Mouse (Mus musculus) midbrain, embryonic 16.5 days (tissue): ENCODE measurements around the gene Hmces. TPM values are rescaled to one million over a fixed set of nuclear protein-coding genes. Genes with fewer than 3 reads are reported as not detected.

Source experiments
- ATAC-seq: fragments of 200-750 bp; cut with Nextera tagmentation; 2 replicates; pipeline ENCODE4 v1.8.0; 2017; ENCODE audit warnings: moderate TSS enrichment
- H3K27ac ChIP-seq: fragments of 300-500 bp; sonication (generic); 2 replicates; pipeline ENCODE4 v1.5.1; 2014; ENCODE audit warnings: mild to moderate bottlenecking, low read length, mixed read lengths
- H3K27me3 ChIP-seq: fragments of 300-500 bp; sonication (generic); 2 replicates; pipeline ENCODE4 v1.6.1; 2014; ENCODE audit warnings: low read depth, low read length, mixed read lengths; ENCODE audit not compliant: control insufficient read depth, insufficient read depth
- H3K36me3 ChIP-seq: fragments of 300-500 bp; sonication (generic); 2 replicates; pipeline ENCODE4 v1.6.1; 2014; ENCODE audit warnings: mild to moderate bottlenecking, low read length, moderate library complexity, mixed read lengths; ENCODE audit not compliant: control insufficient read depth, insufficient read depth
- H3K4me1 ChIP-seq: fragments of 300-500 bp; sonication (generic); 2 replicates; pipeline ENCODE4 v1.6.1; 2014; ENCODE audit warnings: mild to moderate bottlenecking, low read length, mixed read lengths; ENCODE audit not compliant: control insufficient read depth, insufficient read depth
- H3K4me2 ChIP-seq: fragments of 300-500 bp; sonication (generic); 2 replicates; pipeline ENCODE4 v1.6.1; 2014; ENCODE audit warnings: mild to moderate bottlenecking, low read length, mixed read lengths
- H3K4me3 ChIP-seq: fragments of 300-500 bp; sonication (generic); 2 replicates; pipeline ENCODE4 v1.5.1; 2014; ENCODE audit warnings: low read depth, mild to moderate bottlenecking, low read length, moderate library complexity, mixed read lengths
- H3K9ac ChIP-seq: fragments of 300-500 bp; sonication (generic); 2 replicates; pipeline ENCODE4 v1.6.1; 2014; ENCODE audit warnings: low read depth, low read length, mixed read lengths
- H3K9me3 ChIP-seq: fragments of 300-500 bp; sonication (generic); replicated peaks from 2 replicates; pipeline ENCODE4 v1.6.1; 2014; ENCODE audit warnings: mild to moderate bottlenecking, low read length, mixed read lengths; ENCODE audit not compliant: control insufficient read depth, poor library complexity, severe bottlenecking
- WGBS: fragments of 180-500 bp; shearing (Covaris S2); extraction: QIAGEN DNeasy Blood & Tissue Kit; methylation state at CpG from one replicate; pipeline ENCODE4 v1.1.7; 2014; 5-methylcytosine and 5-hydroxymethylcytosine counted together
- polyA plus RNA-seq: library from polyadenylated mRNA; unstranded; fragments of >200 nt; fragmentation: Nextera tagmentation; extraction: Ambion mirVana; gene quantifications from 2 replicates; pipeline ENCODE4 v1.2.1, GENCODE M21; 2015

The Hmces gene
- polyA plus RNA-seq, 1 experiment from 2014 or later, result 42.1 TPM

GRCm38 (mm10) chr6:87898028-87898427 is 15.7 kb upstream of the Hmces start:
- Histone ChIP-seq H3K27me3 (no peaks in the 10 kb centered on the region), H3K4me2 (no peak overlapping the region), H3K27ac (no peak overlapping the region), H3K4me1 (no peaks in the 10 kb centered on the region), H3K9me3 (no peaks in the 10 kb centered on the region), H3K9ac (no peak overlapping the region), H3K4me3 (no peak overlapping the region), H3K36me3 (peaks cover 65% of the 10 kb centered on the region)
- 97% methylated on average over 10 of the region's 10 CpGs for WGBS
- ATAC-seq, result no peak

GRCm38 (mm10) chr6:87906632-87907031 is 7.1 kb upstream of the Hmces start:
- H3K4me3 ChIP-seq, result no peak overlapping the region
- no peaks in the 10 kb centered on the region for H3K9me3 ChIP-seq
- 57% methylated on average over 5 of the region's 5 CpGs for WGBS
- H3K4me1 ChIP-seq, result no peaks in the 10 kb centered on the region
- H3K27me3 ChIP-seq, result no peaks in the 10 kb centered on the region
- H3K27ac ChIP-seq, result no peak overlapping the region
- no peak for ATAC-seq
- H3K9ac ChIP-seq, result no peak overlapping the region
- H3K36me3 ChIP-seq, result peaks cover 61% of the 10 kb centered on the region
- H3K4me2 ChIP-seq, result no peak overlapping the region

DNA sequence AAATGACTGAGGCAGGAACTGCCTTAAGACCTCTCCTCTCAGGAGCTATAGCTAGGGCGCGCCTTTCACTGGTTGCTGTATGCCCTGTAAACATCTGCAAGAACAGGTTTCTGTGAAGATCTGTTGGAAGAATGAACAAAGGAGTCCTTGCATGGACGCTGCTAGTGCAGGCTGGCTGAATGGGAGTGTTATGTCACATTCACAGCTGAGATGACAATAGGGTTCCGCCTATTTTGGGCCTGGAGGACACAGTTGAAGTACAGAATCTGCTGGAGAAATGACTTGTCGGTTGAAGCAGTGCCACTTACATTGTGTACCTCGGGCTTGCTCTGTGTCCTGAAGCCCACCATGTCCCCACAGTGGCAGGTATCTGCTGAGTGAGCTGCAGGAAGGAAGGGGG is 4.6 kb upstream of the Hmces start:
- Histone ChIP-seq H3K4me2 (no peak overlapping the region), H3K9me3 (no peaks in the 10 kb centered on the region), H3K27ac (no peak overlapping the region), H3K36me3 (peaks cover 50% of the 10 kb centered on the region), H3K4me1 (no peaks in the 10 kb centered on the region), H3K4me3 (no peak overlapping the region), H3K9ac (no peak overlapping the region), H3K27me3 (no peaks in the 10 kb centered on the region)
- 90% methylated on average over 6 of the region's 6 CpGs for whole genome bisulfite sequencing
- ATAC-seq, result no peak

DNA sequence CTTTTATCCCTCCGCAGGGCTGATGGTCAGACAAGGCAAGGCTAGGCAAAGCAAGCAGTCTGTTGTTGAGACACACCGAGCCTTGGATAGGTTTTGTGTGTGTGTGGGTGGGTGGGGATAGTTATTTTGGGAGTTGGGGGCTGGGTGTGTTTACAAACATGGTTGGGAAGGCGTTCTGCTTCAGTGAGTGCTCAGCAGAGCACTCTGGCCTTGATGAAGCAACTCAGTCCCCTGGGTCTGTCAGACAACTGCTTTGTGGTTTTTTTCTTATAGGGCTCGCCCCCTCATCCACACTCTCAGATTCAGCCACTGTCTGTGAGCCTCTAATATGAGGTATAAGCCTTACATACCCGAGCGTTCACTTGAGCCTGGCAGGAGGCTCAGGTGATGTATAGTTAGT is 2.2 kb upstream of the Hmces start:
- no peak overlapping the region for H3K27ac ChIP-seq
- WGBS, result 90% methylated on average over 6 of the region's 6 CpGs
- H3K36me3 ChIP-seq, result peaks cover 33% of the 10 kb centered on the region
- no peak for ATAC-seq
- H3K4me2 ChIP-seq, result no peak overlapping the region
- no peaks in the 10 kb centered on the region for H3K9me3 ChIP-seq
- no peak overlapping the region for H3K9ac ChIP-seq
- no peak overlapping the region for H3K4me3 ChIP-seq
- H3K27me3 ChIP-seq, result no peaks in the 10 kb centered on the region
- peaks cover 12% of the 10 kb centered on the region for H3K4me1 ChIP-seq

- Histone ChIP-seq H3K27ac (peak overlapping the region; percentile 87), H3K4me3 (peak overlapping the region; percentile 91), H3K9ac (peak overlapping the region; percentile 90), H3K9me3 (no peaks in the 10 kb centered on the region), H3K27me3 (no peaks in the 10 kb centered on the region), H3K36me3 (peaks cover 38% of the 10 kb centered on the region), H3K4me1 (peaks cover 12% of the 10 kb centered on the region), H3K4me2 (peak overlapping the region; percentile 78)
- peak; percentile 84 for ATAC-seq
- WGBS, result 2% methylated on average over 35 of the region's 35 CpGs
Measured at GRCm38 (mm10) chr6:87914326-87915102, 779 bp downstream of the Hmces start.

GRCm38 (mm10) chr6:87915939-87916338 is 2.2 kb downstream of the Hmces start:
- Histone ChIP-seq H3K36me3 (peaks cover 39% of the 10 kb centered on the region), H3K4me3 (no peak overlapping the region), H3K4me1 (peaks cover 12% of the 10 kb centered on the region), H3K27me3 (no peaks in the 10 kb centered on the region), H3K4me2 (no peak overlapping the region), H3K27ac (no peak overlapping the region), H3K9me3 (no peaks in the 10 kb centered on the region), H3K9ac (no peak overlapping the region)
- no peak for ATAC-seq
- 88% methylated on average over 5 of the region's 5 CpGs for WGBS

GRCm38 (mm10) chr6:87921201-87921600 is 7.5 kb downstream of the Hmces start:
- Histone ChIP-seq H3K9me3 (no peaks in the 10 kb centered on the region), H3K9ac (no peak overlapping the region), H3K36me3 (peaks cover 40% of the 10 kb centered on the region), H3K27me3 (no peaks in the 10 kb centered on the region), H3K4me2 (no peak overlapping the region), H3K4me1 (no peaks in the 10 kb centered on the region; the same call in 1 of the 2 replicates), H3K27ac (no peak overlapping the region), H3K4me3 (no peak overlapping the region)
- ATAC-seq, result no peak
- 97% methylated on average over 4 of the region's 4 CpGs for WGBS

GRCm38 (mm10) chr6:87923624-87924023 is 9.9 kb downstream of the Hmces start:
- no peaks in the 10 kb centered on the region for H3K27me3 ChIP-seq
- no peak overlapping the region for H3K9ac ChIP-seq
- H3K4me3 ChIP-seq, result no peak overlapping the region
- H3K4me1 ChIP-seq, result no peaks in the 10 kb centered on the region
- no peak for ATAC-seq
- WGBS, result 97% methylated on average over 1 of the region's 1 CpGs
- H3K4me2 ChIP-seq, result no peak overlapping the region
- H3K27ac ChIP-seq, result no peak overlapping the region
- peaks cover 29% of the 10 kb centered on the region for H3K36me3 ChIP-seq
- H3K9me3 ChIP-seq, result no peaks in the 10 kb centered on the region

DNA sequence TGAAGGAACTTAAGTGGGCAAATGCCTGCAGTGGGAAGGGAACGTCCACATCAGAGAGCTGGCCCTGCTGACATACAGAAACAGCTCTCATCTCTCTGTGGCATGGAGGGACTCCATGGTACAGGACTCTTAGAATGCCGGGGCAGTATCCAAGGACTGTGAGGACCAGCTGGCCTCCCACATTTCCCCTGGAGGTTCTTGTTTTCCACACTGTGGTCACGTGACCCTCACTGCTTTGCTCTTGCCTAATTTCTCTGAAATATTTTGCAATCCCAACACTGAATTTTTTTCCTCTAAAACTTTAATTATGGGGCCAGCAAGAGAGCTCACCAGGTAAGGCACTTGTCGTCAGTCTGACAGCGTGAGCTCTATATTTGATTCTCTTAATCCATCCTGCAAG is 21.3 kb downstream of the Hmces start:
- no peak overlapping the region for H3K9ac ChIP-seq
- H3K36me3 ChIP-seq, result peaks cover 17% of the 10 kb centered on the region; the same call in 1 of the 2 replicates
- no peak overlapping the region for H3K4me3 ChIP-seq
- 87% methylated on average over 5 of the region's 5 CpGs for WGBS
- H3K27ac ChIP-seq, result no peak overlapping the region
- ATAC-seq, result no peak
- H3K27me3 ChIP-seq, result no peaks in the 10 kb centered on the region
- H3K9me3 ChIP-seq, result no peaks in the 10 kb centered on the region
- H3K4me2 ChIP-seq, result no peak overlapping the region
- H3K4me1 ChIP-seq, result no peaks in the 10 kb centered on the region
